Mouse (Mus musculus) hindbrain, postnatal 0 days (tissue): ENCODE measurements at regions not wholly inside any gene's neighbourhood (a gene's known extent, or its start where the extent isn't known, plus 50 kb on each side); places are given as distances from the start of the nearest gene placed in this dataset.
A peak's percentile ranks its signal among the peaks of the same experiment; 100 is the strongest.

Experiments used
- ATAC-seq: fragments of 200-750 bp; cut with Nextera tagmentation; 2 replicates; pipeline ENCODE4 v1.8.0; 2017; ENCODE audit warnings: mild to moderate bottlenecking, moderate TSS enrichment, moderate library complexity
- DNase-seq: peaks from one replicate; pipeline ENCODE4 v3.0.0-alpha.2; 2015; ENCODE audit warnings: low spot score
- H3K27ac ChIP-seq: fragments of 300-500 bp; sonication (generic); 2 replicates; pipeline ENCODE4 v1.5.1; 2014; ENCODE audit warnings: mild to moderate bottlenecking
- H3K27me3 ChIP-seq: fragments of 300-500 bp; sonication (generic); 2 replicates; pipeline ENCODE4 v1.6.1; 2014; ENCODE audit warnings: low read length, mixed read lengths; ENCODE audit not compliant: insufficient read depth
- H3K36me3 ChIP-seq: fragments of 300-500 bp; sonication (generic); 2 replicates; pipeline ENCODE4 v1.6.1; 2014; ENCODE audit warnings: low read length, mixed read lengths; ENCODE audit not compliant: insufficient read depth
- H3K4me1 ChIP-seq: fragments of 300-500 bp; sonication (generic); 2 replicates; pipeline ENCODE4 v1.6.1; 2014; ENCODE audit warnings: antibody characterized with exemption, low read length, mixed read lengths; ENCODE audit not compliant: insufficient read depth
- H3K4me2 ChIP-seq: fragments of 300-500 bp; sonication (generic); 2 replicates; pipeline ENCODE4 v1.6.1; 2014; ENCODE audit warnings: low read depth, mild to moderate bottlenecking, low read length, moderate library complexity, mixed read lengths
- H3K4me3 ChIP-seq: fragments of 300-500 bp; sonication (generic); 2 replicates; pipeline ENCODE4 v1.5.1; 2014; ENCODE audit warnings: low read length
- H3K9ac ChIP-seq: fragments of 300-500 bp; sonication (generic); replicated peaks from 2 replicates; pipeline ENCODE4 v1.6.1; 2014; ENCODE audit warnings: mild to moderate bottlenecking, low read length, moderate library complexity, mixed read lengths
- H3K9me3 ChIP-seq: fragments of 300-500 bp; sonication (generic); 2 replicates; pipeline ENCODE4 v1.6.1; 2016; ENCODE audit warnings: low read length, mixed read lengths
- CTCF ChIP-seq: IDR thresholded peaks from 2 replicates; pipeline ENCODE4 v1.5.1; 2016; ENCODE audit warnings: antibody characterized with exemption, control low read depth, low read depth
- whole genome bisulfite sequencing: fragments of 180-500 bp; shearing (Covaris S2); extraction: QIAGEN DNeasy Blood & Tissue Kit; methylation state at CpG from one replicate; pipeline ENCODE4 v1.1.7; 2014; 5-methylcytosine and 5-hydroxymethylcytosine counted together

GRCm38 (mm10) chr8:18328521-18328920 lies 649.5 kb downstream of the Defb40 start:
- no peak for TF ChIP-seq CTCF
- no peak overlapping the region for H3K4me2 ChIP-seq
- WGBS = 82% methylated on average over 2 of the region's 2 CpGs
- H3K36me3 ChIP-seq = no peaks in the 10 kb centered on the region
- no peak overlapping the region for H3K4me3 ChIP-seq
- no peaks in the 10 kb centered on the region for H3K4me1 ChIP-seq
- ATAC-seq = no peak
- H3K9me3 ChIP-seq = no peaks in the 10 kb centered on the region
- DNase-seq = no peak
- H3K27me3 ChIP-seq = no peaks in the 10 kb centered on the region
- H3K27ac ChIP-seq = no peak overlapping the region
- no peak overlapping the region for H3K9ac ChIP-seq

GRCm38 (mm10) chr8:18316488-18316887 lies 661.6 kb downstream of the Defb40 start:
- H3K4me2 ChIP-seq = no peak overlapping the region
- peak; percentile 53; the same call in 1 of the 2 replicates for ATAC-seq
- no peaks in the 10 kb centered on the region for H3K4me1 ChIP-seq
- H3K9ac ChIP-seq = no peak overlapping the region
- peak; percentile 9 for DNase-seq
- H3K27ac ChIP-seq = no peak overlapping the region
- no peak overlapping the region for H3K4me3 ChIP-seq
- no peaks in the 10 kb centered on the region for H3K27me3 ChIP-seq
- WGBS = 40% methylated on average over 2 of the region's 2 CpGs
- no peaks in the 10 kb centered on the region for H3K36me3 ChIP-seq
- no peak for TF ChIP-seq CTCF
- H3K9me3 ChIP-seq = no peaks in the 10 kb centered on the region

- no peak overlapping the region for H3K4me2 ChIP-seq
- H3K36me3 ChIP-seq = no peaks in the 10 kb centered on the region
- no peak for ATAC-seq
- WGBS = 64% methylated on average over 5 of the region's 5 CpGs
- no peaks in the 10 kb centered on the region for H3K27me3 ChIP-seq
- H3K4me1 ChIP-seq = no peaks in the 10 kb centered on the region
- no peak for TF ChIP-seq CTCF
- no peak overlapping the region for H3K4me3 ChIP-seq
- no peak for DNase-seq
- no peak overlapping the region for H3K27ac ChIP-seq
- no peak overlapping the region for H3K9ac ChIP-seq
- no peaks in the 10 kb centered on the region for H3K9me3 ChIP-seq
Measured at GRCm38 (mm10) chr8:18311597-18311996, 666.5 kb downstream of the Defb40 start.

- WGBS = 33% methylated on average over 1 of the region's 1 CpGs
- no peak for ATAC-seq
- no peaks in the 10 kb centered on the region for H3K4me1 ChIP-seq
- no peaks in the 10 kb centered on the region for H3K27me3 ChIP-seq
- H3K27ac ChIP-seq = no peak overlapping the region
- no peak overlapping the region for H3K9ac ChIP-seq
- TF ChIP-seq CTCF = no peak
- no peak overlapping the region for H3K4me2 ChIP-seq
- H3K36me3 ChIP-seq = no peaks in the 10 kb centered on the region
- no peaks in the 10 kb centered on the region for H3K9me3 ChIP-seq
- DNase-seq = peak; percentile 10
- H3K4me3 ChIP-seq = no peak overlapping the region
Measured at GRCm38 (mm10) chr8:18310927-18311326, 667.1 kb downstream of the Defb40 start.

GRCm38 (mm10) chr8:18287536-18288237 lies 690.4 kb downstream of the Defb40 start:
- peak; percentile 10; the same call in 1 of the 2 replicates for ATAC-seq
- no peak overlapping the region for H3K4me3 ChIP-seq
- H3K9me3 ChIP-seq = no peaks in the 10 kb centered on the region
- peak; percentile 54 for DNase-seq
- H3K4me2 ChIP-seq = no peak overlapping the region
- no peaks in the 10 kb centered on the region for H3K36me3 ChIP-seq
- H3K27ac ChIP-seq = no peak overlapping the region
- no peak overlapping the region for H3K9ac ChIP-seq
- WGBS = 49% methylated on average over 8 of the region's 8 CpGs
- TF ChIP-seq CTCF = no peak
- no peaks in the 10 kb centered on the region for H3K27me3 ChIP-seq
- H3K4me1 ChIP-seq = no peaks in the 10 kb centered on the region

GRCm38 (mm10) chr8:18279932-18280331 lies 698.1 kb downstream of the Defb40 start:
- TF ChIP-seq CTCF = no peak
- 0 out of 2 replicates have a peak, but pooled peaks have one; percentile 24 for ATAC-seq

GRCm38 (mm10) chr8:18268301-18268700 lies 709.8 kb downstream of the Defb40 start:
- ATAC-seq (no peak), DNase-seq (peak; percentile 12)
- Histone ChIP-seq H3K4me1 (no peaks in the 10 kb centered on the region), H3K9ac (no peak overlapping the region), H3K9me3 (no peaks in the 10 kb centered on the region), H3K4me2 (no peak overlapping the region), H3K36me3 (no peaks in the 10 kb centered on the region), H3K4me3 (no peak overlapping the region), H3K27me3 (no peaks in the 10 kb centered on the region), H3K27ac (no peak overlapping the region)
- WGBS = 53% methylated on average over 7 of the region's 7 CpGs
- no peak for TF ChIP-seq CTCF

More at GRCm38 (mm10) chr8:18279932-18280331, 698.1 kb downstream of the Defb40 start:
- Histone ChIP-seq H3K27me3 (no peaks in the 10 kb centered on the region), H3K4me3 (no peak overlapping the region), H3K36me3 (no peaks in the 10 kb centered on the region), H3K4me2 (no peak overlapping the region), H3K9ac (no peak overlapping the region), H3K4me1 (no peaks in the 10 kb centered on the region), H3K9me3 (no peaks in the 10 kb centered on the region), H3K27ac (no peak overlapping the region)
- WGBS = 50% methylated on average over 4 of the region's 4 CpGs
- peak; percentile 45 for DNase-seq
